Mouse (Mus musculus) neural tube, embryonic 11.5 days (tissue): ENCODE results near the gene Pitx1. TPM values are rescaled to one million over a fixed set of nuclear protein-coding genes. Genes with fewer than 3 reads are reported as not detected.
A peak's percentile ranks its signal among the peaks of the same experiment; 100 is the strongest.

Experiments
- ATAC-seq: fragments of 200-750 bp; cut with Nextera tagmentation; 2 replicates; pipeline ENCODE4 v1.8.0; 2017; ENCODE audit warnings: moderate number of reproducible peaks, mild to moderate bottlenecking, moderate TSS enrichment, moderate library complexity; ENCODE audit not compliant: insufficient read depth, low FRiP score, low TSS enrichment
- DNase-seq: peaks from one replicate; pipeline ENCODE4 v3.0.0-alpha.2; 2015; ENCODE audit warnings: low spot score
- H3K27ac ChIP-seq: fragments of 300-500 bp; sonication (generic); 2 replicates; pipeline ENCODE4 v1.5.1; 2014; ENCODE audit warnings: low read depth, mild to moderate bottlenecking, low read length
- H3K27me3 ChIP-seq: fragments of 300-500 bp; sonication (generic); 2 replicates; pipeline ENCODE4 v1.6.1; 2014; ENCODE audit warnings: mild to moderate bottlenecking, low read length, mixed read lengths; ENCODE audit not compliant: control insufficient read depth, insufficient read depth
- H3K36me3 ChIP-seq: fragments of 300-500 bp; sonication (generic); 2 replicates; pipeline ENCODE4 v1.6.1; 2014; ENCODE audit warnings: mild to moderate bottlenecking, low read length, moderate library complexity, mixed read lengths; ENCODE audit not compliant: control insufficient read depth, insufficient read depth
- H3K4me1 ChIP-seq: fragments of 300-500 bp; sonication (generic); 2 replicates; pipeline ENCODE4 v1.6.1; 2014; ENCODE audit warnings: low read length, mixed read lengths; ENCODE audit not compliant: control insufficient read depth, insufficient read depth
- H3K4me2 ChIP-seq: fragments of 300-500 bp; sonication (generic); 2 replicates; pipeline ENCODE4 v1.6.1; 2014; ENCODE audit warnings: low read depth, mild to moderate bottlenecking, moderate library complexity
- H3K4me3 ChIP-seq: fragments of 300-500 bp; sonication (generic); 2 replicates; pipeline ENCODE4 v1.5.1; 2014; ENCODE audit warnings: low read depth, low read length
- H3K9ac ChIP-seq: fragments of 300-500 bp; sonication (generic); 2 replicates; pipeline ENCODE4 v1.6.1; 2014; ENCODE audit warnings: mild to moderate bottlenecking, low read length
- H3K9me3 ChIP-seq: fragments of 300-500 bp; sonication (generic); 2 replicates; pipeline ENCODE4 v1.6.1; 2016; ENCODE audit warnings: low read length; ENCODE audit not compliant: control insufficient read depth
- WGBS: fragments of 180-500 bp; shearing (Covaris S2); extraction: QIAGEN DNeasy Blood & Tissue Kit; methylation state at CpG from one replicate; pipeline ENCODE4 v1.1.7; 2014; 5-methylcytosine and 5-hydroxymethylcytosine counted together
- polyA plus RNA-seq: library from polyadenylated mRNA; unstranded; fragments of >200 nt; fragmentation: Nextera tagmentation; extraction: Ambion mirVana; gene quantifications from 2 replicates; pipeline ENCODE4 v1.2.1, GENCODE M21; 2014

Pitx1 gene
- polyA plus RNA-seq, 1 experiment from 2014 or later: 2.6 TPM

DNA sequence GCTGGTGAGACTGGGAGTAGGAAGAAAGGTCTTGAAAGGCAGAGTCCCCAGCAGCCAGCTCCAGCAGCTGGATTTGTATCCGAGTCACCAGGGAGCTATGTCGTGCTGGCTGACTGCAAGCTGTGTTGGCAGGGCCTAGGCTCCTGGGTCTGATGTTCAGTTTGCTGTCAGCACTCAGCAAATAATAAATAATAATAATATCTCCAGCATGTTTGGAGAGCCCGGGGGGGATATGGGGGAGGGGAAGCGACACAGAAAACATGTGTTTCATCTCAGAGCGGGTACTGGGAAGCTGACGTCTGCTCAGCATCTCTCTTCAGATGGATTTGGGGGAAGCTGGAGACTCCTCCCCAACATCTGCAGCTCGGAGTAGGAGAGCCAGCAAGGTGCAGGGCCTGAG, 19.8 kb upstream of the Pitx1 start:
- 66% methylated on average over 7 of the region's 7 CpGs for WGBS
- no peak for DNase-seq
- Histone ChIP-seq H3K36me3 (no peaks in the 10 kb centered on the region), H3K4me2 (no peak overlapping the region), H3K9ac (no peak overlapping the region), H3K27me3 (peaks cover 7% of the 10 kb centered on the region; the same call in 1 of the 2 replicates), H3K4me3 (no peak overlapping the region), H3K4me1 (peaks cover 2% of the 10 kb centered on the region; the same call in 1 of the 2 replicates), H3K27ac (no peak overlapping the region), H3K9me3 (no peaks in the 10 kb centered on the region)
- ATAC-seq: no peak

DNA sequence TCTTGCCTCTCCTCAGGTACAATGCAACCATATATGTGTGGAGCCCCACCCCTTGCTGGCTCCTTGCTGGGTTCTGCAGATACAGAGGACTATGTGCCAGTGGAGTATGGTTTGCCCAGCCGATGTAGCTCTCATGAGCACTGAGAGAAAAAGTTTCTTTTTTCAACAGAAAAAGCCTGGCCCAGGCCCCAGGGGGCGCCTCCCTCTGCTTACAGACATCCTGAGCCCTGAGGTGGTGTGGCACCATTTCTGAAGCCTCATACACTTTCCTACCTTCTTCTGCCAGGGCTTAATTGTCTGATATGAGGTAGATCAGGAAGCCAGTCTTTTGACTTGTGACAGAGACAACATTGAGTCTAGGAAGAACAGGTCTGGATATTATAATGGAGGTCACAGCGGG, 16.2 kb upstream of the Pitx1 start:
- Histone ChIP-seq H3K4me2 (no peak overlapping the region), H3K36me3 (no peaks in the 10 kb centered on the region), H3K27ac (no peak overlapping the region), H3K27me3 (peaks cover 6% of the 10 kb centered on the region; the same call in 1 of the 2 replicates), H3K9ac (no peak overlapping the region), H3K9me3 (no peaks in the 10 kb centered on the region), H3K4me3 (no peak overlapping the region), H3K4me1 (peaks cover 5% of the 10 kb centered on the region; the same call in 1 of the 2 replicates)
- DNase-seq (no peak), ATAC-seq (no peak)
- WGBS: 68% methylated on average over 3 of the region's 3 CpGs

DNA sequence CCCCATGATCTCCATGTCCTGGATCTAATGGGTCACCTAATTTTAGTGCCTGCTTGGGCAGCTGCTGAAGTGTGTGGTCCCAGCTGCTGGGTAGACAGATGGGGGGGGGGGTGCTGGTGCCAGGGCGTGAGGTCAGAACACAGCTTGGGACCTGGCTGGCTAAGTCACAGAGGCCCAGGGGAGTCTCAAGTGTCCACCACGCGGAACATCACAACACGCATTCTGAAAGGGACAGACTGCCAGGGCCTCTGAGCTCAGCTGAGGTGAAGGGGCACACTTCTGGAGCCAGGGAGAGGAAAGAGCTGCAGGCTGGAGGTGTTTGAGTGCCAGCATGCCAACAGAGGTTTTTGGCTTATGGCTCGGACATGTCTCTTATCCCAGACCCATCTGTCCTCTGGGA, 14.7 kb upstream of the Pitx1 start:
- Histone ChIP-seq H3K27me3 (peaks cover 15% of the 10 kb centered on the region; the same call in 1 of the 2 replicates), H3K9ac (no peak overlapping the region), H3K9me3 (no peaks in the 10 kb centered on the region), H3K4me1 (peaks cover 5% of the 10 kb centered on the region; the same call in 1 of the 2 replicates), H3K27ac (no peak overlapping the region), H3K4me2 (no peak overlapping the region), H3K4me3 (no peak overlapping the region), H3K36me3 (no peaks in the 10 kb centered on the region)
- no peak for ATAC-seq
- WGBS: 68% methylated on average over 5 of the region's 5 CpGs
- DNase-seq: no peak

DNA sequence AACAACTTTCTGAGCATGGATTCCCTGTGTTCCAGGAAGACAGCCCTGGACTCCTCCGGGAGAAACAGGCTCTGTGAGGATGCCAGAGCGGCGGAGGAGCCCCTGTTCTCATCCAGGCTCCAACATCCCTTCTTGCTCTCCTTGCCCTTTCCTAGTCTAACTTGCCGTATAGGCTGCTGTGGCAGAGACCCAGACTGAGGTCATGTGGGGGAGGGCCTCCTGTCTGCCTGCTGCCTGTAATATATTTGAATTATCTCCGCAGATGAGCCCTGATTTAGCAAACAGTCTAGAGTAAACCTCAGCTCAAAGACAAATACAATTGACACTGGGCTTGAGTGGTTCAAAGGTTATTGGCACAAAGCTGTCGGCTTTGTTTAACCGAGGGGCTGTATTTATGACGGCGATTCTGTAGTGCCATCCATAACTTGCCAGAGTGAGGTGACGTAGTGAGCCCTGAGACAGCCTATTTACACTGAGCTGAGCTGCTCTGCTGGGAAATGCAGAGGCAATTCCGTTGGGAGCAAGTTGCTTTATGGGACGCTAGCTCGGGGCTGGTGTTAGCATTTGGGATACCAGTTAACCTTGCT, 12.7 kb upstream of the Pitx1 start:
- Histone ChIP-seq H3K4me2 (peak overlapping the region; percentile 6; the same call in 1 of the 2 replicates), H3K9ac (no peak overlapping the region), H3K36me3 (no peaks in the 10 kb centered on the region), H3K27me3 (peaks cover 18% of the 10 kb centered on the region; the same call in 1 of the 2 replicates), H3K9me3 (no peaks in the 10 kb centered on the region), H3K4me1 (peaks cover 5% of the 10 kb centered on the region; the same call in 1 of the 2 replicates), H3K4me3 (no peak overlapping the region), H3K27ac (no peak overlapping the region)
- ATAC-seq: no peak
- WGBS: 21% methylated on average over 13 of the region's 13 CpGs
- peak; percentile 24 for DNase-seq

DNA sequence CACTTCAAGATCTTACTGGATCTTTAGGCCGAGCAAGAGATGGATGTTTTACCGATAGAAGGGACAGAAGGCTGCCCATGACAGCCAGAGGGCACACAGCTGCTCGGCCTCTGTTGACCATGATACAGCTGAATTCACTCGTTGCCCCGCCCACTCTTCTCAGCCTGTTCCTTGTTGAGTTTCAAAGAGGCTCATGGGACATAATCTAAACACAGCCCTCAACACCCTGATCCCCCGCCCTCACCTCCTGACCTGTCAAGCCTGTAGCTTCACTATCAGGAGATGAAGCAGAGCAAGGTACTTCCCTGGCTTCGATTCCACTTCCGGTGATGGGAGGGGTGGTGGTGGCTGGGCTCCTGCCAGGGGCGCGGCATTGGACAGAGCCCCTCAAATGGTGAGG, 11.8 kb upstream of the Pitx1 start:
- H3K27me3 ChIP-seq: peaks cover 21% of the 10 kb centered on the region
- no peaks in the 10 kb centered on the region for H3K36me3 ChIP-seq
- no peak overlapping the region for H3K9ac ChIP-seq
- no peak overlapping the region for H3K27ac ChIP-seq
- WGBS: 51% methylated on average over 10 of the region's 10 CpGs
- no peaks in the 10 kb centered on the region for H3K9me3 ChIP-seq
- ATAC-seq (no peak), DNase-seq (no peak)
- no peak overlapping the region for H3K4me2 ChIP-seq
- H3K4me3 ChIP-seq: no peak overlapping the region
- peaks cover 5% of the 10 kb centered on the region; the same call in 1 of the 2 replicates for H3K4me1 ChIP-seq

DNA sequence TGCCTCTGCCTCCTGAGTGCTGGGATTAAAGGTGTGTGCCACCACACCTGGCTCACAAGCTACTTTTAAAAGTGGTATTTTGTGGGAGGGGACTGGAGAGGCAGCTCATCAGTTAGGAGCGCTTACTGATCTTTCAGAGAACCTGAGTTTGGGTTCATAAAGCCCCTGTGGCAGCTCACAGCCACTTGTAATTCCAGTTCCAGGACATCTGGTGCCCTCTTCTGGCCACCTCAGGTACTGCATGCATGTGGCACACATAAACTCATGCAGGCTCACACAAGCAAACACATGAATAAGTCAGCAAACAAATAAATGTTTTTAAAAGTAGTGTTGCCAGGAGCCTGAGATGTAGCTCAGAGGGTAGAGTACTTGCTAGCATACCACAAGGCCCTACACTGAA, 7.7 kb upstream of the Pitx1 start:
- H3K27me3 ChIP-seq: peaks cover 56% of the 10 kb centered on the region
- no peak overlapping the region for H3K4me3 ChIP-seq
- no peak overlapping the region for H3K4me2 ChIP-seq
- H3K9me3 ChIP-seq: no peaks in the 10 kb centered on the region
- no peaks in the 10 kb centered on the region for H3K36me3 ChIP-seq
- 96% methylated on average over 1 of the region's 1 CpGs for WGBS
- no peak overlapping the region for H3K9ac ChIP-seq
- no peaks in the 10 kb centered on the region; the same call in 1 of the 2 replicates for H3K4me1 ChIP-seq
- H3K27ac ChIP-seq: no peak overlapping the region
- DNase-seq: no peak
- ATAC-seq: no peak

DNA sequence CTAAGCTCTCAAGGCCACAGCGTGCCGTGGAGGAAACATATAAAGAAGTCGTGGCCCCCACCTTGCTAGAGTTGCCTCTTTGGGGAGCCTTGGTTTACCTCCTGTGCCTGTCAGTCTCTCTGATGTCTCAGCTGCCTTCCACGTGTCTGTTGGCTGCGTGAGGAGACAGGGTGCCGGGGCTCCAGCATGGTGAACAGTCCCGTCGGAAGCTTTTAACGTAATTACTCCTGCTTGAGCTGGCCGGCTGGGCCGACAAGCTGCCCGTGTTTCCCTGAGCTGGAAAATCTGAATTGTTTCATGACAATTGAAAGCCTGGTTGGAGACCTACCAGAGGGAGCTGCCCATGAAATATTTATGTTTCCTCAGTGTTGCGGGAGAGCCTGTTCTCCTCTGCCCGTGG, 4.2 kb upstream of the Pitx1 start:
- Histone ChIP-seq H3K27ac (no peak overlapping the region), H3K9ac (no peak overlapping the region), H3K4me2 (no peak overlapping the region), H3K4me3 (no peak overlapping the region), H3K4me1 (no peaks in the 10 kb centered on the region), H3K36me3 (no peaks in the 10 kb centered on the region), H3K27me3 (peaks cover 74% of the 10 kb centered on the region), H3K9me3 (no peaks in the 10 kb centered on the region)
- 24% methylated on average over 14 of the region's 14 CpGs for WGBS
- ATAC-seq (no peak), DNase-seq (peak; percentile 50)

DNA sequence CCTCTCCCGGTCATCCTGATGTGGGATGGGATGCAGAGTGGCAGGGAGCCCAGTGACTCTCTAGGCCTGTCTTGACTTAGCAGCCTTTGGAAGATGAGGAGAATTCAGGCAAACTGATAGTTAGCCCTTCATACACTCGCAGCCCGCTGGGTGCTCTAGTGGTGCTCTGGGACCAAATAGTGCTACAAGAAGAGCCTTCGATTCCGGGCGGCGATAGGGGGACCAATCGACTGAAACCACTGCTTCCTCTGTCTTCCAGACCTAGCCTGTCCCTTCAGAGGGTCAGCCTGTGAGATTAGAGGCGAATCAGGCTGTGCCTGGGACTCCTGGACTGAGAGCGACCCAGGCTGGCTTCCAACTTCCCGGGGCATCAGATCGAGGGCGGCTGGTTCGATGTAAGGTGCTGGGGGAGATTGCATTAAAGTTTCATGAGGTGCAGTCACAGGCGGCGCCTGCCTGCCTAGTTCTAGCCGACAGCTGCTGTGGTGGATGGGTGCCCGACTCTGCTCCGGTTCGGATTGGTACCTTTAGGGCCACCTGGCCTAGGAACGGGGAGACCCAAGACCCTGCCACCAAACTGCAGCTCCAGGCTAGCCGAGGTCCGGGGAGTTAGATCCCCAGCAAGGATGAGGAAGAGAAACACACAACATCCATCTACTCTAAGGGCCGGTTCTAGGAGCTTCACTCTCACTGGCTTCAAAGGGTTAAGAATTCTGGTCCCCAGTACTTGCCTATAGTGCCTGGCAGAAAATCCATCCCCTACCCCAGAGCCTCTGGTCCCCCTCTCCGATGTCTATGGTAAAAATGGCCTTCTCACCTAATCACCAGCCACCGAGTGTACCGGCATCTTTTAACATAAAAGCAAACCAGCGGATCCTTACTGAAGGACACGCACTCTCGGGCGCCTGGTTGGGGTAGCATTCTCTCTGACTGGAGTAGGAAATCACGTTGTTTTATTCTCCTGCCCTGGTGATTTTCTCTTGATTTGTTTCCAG, 1.1 kb upstream of the Pitx1 start:
- WGBS: under 1% methylated on average over 32 of the region's 32 CpGs
- no peak for ATAC-seq
- Histone ChIP-seq H3K27me3 (peaks cover 94% of the 10 kb centered on the region), H3K36me3 (no peaks in the 10 kb centered on the region), H3K9me3 (no peaks in the 10 kb centered on the region), H3K9ac (no peak overlapping the region), H3K4me2 (no peak overlapping the region), H3K27ac (no peak overlapping the region), H3K4me3 (no peak overlapping the region), H3K4me1 (no peaks in the 10 kb centered on the region)
- DNase-seq: peak; percentile 53
